Mouse (Mus musculus) hematopoietic stem cell, adult 5-6 weeks (primary cell): Measurements from ENCODE around the gene Zfp9. TPM values are rescaled to one million over a fixed set of nuclear protein-coding genes. Genes with fewer than 3 reads are reported as not detected.

Experiments
- ATAC-seq, 2 experiments: fragments of 125-278 bp in 1 of 2; replicated peaks in 1 of 2; 2 replicates each; pipeline ENCODE4 v1.8.0; 2016 to 2017; ENCODE audit warnings: inconsistent platforms in 2 of 2, mild to moderate bottlenecking in 2 of 2, moderate number of reproducible peaks in 2 of 2, low read depth in 1 of 2, moderate TSS enrichment in 1 of 2; ENCODE audit not compliant: low FRiP score in 2 of 2, poor library complexity in 2 of 2, severe bottlenecking in 2 of 2, insufficient read depth in 1 of 2, low TSS enrichment in 1 of 2
- total RNA-seq: library from RNA; stranded (forward); fragments of 172-1452, 232-1000 nt; gene quantifications from 2 replicates; pipeline ENCODE4 v1.2.3, GENCODE M21; 2017

Zfp9 gene
- total RNA-seq, result 0.31 TPM in 1 of 2 replicates, not detected in the other

DNA sequence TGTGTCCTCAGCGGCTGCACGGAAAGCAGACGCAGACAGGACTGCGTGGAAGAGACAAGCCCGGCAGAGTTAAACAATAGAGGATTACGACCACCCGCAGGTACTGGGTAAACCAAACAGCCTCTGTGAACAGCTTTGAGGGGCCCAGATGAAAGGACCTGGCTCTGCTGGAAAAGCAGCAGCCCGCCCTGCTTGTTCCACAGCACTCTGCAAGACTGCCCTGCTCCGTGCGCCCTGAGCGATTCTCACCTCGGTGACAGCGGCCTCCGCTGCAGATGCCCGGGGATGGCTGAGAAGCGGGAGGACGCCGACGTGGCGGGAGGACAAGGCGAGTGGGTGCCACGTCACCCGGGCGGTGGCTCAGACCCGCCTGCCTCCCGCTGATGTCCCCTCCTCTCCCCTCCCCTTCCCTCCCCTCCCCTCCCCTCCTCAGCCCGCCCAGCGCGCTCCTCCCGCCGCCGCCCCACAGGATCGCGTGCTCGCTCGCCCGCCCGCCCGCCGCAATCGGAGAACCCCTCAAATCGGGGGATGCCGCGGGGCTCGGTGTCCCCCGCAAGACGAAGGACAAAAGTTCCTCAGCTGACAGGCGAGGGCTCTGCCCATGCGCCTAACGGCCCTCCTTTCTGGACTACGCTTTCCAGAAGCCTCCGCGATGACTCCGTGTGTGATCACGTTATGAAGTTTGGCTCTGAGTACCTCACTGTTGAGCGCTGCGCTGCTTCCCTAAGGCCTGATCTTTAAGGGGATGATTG, at the start of gene Zfp9:
Zfp9 (minus strand) TSS at position 364 of the 752 bp plus-strand sequence.
- peak; percentile 76 to 77 for ATAC-seq

DNA sequence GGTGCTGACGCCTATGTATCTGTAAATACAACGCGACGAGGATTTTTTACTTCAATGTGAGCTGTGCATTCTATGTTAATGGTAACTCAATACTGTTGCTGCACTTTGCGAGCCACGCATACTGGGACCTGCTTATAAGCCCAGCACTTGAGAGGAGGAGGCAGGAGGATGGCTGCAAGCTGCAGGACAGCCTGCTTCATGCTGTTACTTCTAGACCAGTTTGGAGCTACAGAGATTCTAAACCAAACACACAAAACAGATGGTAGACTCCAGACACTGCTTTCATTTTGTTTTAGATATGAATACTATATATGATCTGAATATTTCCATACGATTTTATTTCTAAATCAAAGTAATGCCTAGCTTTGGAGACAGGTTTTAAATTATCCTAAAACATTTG, 41.5 kb upstream of the Zfp9 start:
- ATAC-seq, result no peak

GRCm38 (mm10) chr6:118513335-118514012, 34.4 kb upstream of the Zfp9 start:
- ATAC-seq, result no peak

- ATAC-seq, result no peak
These were observed 19.9 kb upstream of the Zfp9 start for GRCm38 (mm10) chr6:118499010-118499409.

GRCm38 (mm10) chr6:118482125-118482524, 3.0 kb upstream of the Zfp9 start:
- ATAC-seq, result no peak

DNA sequence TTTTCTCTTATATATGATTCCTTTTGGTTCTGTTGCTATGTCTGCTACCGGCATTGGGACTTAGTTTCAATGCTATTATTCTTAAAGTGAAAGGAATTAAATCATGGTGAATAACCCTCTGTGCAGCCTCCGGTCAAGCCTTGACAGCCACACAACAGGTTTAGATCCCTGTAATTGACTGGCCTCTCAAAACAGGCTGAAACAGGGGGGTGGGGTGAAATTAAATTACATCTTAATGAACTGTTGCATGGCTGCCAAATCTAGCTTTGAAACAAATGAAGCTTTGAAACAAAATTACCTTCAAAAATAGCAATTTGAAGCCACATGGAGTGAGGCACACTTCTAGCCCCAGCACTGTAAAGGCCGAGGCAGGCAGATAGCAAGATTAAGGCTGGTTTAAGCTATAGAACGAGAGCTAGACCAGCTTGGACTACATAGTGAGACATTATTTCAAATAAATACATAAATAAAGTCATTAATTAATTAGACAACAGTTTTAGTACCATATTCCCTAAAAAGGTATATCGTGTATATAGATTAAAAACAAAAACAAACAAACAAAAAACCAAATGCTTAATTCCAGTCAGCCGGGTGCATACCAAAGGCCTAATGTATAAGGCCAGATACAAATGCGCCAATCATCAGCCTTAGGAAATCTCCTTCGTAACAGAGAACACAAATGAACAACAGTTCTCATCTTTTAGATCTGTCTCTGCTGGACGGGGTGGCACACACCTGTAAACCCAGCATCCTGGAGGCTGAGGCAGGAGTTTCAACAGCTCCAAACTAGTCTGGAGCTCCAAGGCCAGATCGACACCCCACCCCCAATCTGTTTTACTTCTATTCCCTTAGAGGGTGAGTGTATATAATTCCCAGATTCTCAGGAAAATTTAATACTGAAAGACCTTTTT, 990 bp downstream of the Zfp9 start:
- ATAC-seq, result no peak

- no peak for ATAC-seq
These were observed 16.9 kb downstream of the Zfp9 start for GRCm38 (mm10) chr6:118462069-118462705.

- ATAC-seq, result no peak
These were observed 21.4 kb downstream of the Zfp9 start for GRCm38 (mm10) chr6:118457726-118458125.

GRCm38 (mm10) chr6:118455042-118455631, 24.0 kb downstream of the Zfp9 start, which contains the start of gene Zfp248:
Zfp248 (minus strand) TSS chr6:118455528.
- peak; percentile 91 to 98 for ATAC-seq

DNA sequence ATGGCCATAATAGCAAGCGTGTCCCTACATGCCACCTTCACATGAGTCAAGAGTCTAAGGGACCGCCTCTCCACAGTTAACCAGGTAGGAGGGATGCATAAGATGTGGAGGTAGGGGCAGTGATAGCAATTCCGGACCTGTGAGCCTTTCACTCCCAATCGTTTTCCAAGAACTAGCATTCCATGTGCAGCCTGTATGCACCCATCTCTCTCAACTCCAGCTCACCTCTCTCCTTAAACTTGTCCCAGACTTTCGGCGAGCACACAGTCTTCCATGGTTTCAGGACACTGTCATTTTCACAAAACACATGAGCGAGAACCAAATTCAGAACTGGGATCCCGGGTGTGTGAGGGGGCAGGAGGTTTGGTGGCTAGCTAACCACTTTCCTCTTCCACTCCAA, 24.7 kb downstream of the Zfp9 start:
- ATAC-seq, result no peak

DNA sequence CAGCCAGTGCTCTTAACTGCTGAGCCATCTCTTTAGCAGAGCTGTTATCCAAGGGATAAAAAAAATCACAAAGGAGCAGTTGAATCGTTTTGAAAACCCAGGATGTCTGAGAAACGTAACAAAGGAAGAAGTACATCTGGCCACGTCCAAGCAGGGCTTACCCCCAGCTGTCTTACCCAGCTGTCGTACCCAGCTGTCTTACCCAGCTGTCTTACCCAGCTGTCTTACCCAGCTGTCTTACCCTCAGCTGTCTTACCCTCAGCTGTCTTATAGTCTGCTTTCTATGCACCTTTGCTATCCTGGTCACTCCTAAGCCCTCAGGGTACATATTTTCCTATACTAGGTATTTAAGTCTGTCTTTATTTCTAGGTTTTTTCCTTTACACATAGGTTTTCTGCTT, 47.6 kb downstream of the Zfp9 start:
- no peak for ATAC-seq

DNA sequence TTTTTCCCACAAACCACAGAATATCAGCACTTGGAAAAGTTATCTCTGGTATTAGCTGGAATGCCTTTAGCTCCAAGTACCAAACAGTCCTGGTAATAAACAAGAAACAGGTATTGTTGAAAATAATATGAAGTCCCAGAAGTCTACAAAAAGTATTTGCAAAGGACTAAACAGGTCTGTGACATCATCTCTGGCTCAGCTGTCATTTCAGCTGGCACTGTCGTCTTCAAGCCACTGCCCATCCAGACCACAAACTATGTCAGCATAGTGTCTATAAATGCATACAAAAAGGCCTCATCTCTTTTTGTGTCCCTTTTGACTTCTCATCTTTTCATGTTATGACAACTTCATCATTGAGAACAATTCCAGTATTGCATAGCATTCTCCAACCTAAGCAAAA, 52.5 kb downstream of the Zfp9 start:
- no peak for ATAC-seq

DNA sequence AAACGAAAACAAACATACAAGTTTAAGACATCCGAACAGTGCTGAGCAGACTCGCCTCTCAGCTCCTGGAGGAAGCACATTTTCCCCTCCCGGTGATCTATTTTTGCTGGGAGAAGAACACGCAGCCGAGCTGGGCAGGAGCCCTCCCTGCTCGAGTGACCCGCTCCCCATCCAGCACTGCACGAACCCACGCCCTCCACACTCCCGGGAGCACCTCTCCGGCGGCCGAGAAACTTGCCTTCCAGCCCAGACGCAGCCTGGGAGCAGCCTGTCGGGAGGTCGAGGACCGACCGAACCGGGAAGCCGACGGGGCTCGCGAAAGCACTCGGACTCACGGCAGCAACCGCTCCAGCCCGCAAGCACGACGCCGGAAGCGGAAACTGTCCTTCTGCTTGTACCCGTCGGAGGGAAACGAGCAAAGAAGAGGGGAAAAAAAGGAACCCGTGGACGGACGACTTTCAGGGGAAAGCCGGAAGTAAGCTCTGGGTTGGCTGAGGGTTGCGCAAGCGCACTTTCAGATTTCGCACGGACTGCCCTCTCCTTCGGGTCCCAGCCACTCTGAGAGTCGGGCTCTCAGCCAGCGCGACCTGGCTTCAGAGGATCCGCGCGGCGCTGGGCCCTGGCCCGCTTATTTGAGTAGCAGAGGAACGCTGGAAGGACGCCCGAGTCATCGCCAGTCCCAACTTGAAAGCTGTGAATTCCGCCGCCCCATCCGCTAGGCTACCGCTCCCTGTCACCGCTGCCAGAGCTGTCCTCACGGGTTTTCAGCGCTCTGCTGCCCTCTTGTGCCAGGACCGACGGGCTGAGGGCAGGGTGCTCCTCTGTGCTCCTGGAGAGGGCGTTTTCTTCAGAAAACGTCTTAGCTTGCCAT, 59.8 kb downstream of the Zfp9 start, which contains the start of gene Bms1:
Bms1 (minus strand) TSS at position 425 of the 871 bp plus-strand sequence.
- peak; percentile 97 to 98 for ATAC-seq
